Mouse (Mus musculus) myocyte (in vitro differentiated cells): ENCODE measurements around the gene Dppa2. TPM values are rescaled to one million over a fixed set of nuclear protein-coding genes. Genes with fewer than 3 reads are reported as not detected.

ENCODE experiments used
- H3K27me3 ChIP-seq: one replicate; pipeline ENCODE4 v1.6.1; 2011; ENCODE audit not compliant: control insufficient read depth, insufficient read depth, insufficient read length
- H3K36me3 ChIP-seq: one replicate; pipeline ENCODE4 v1.6.1; 2011; ENCODE audit not compliant: control insufficient read depth, insufficient read depth
- H3K4me2 ChIP-seq: one replicate; pipeline ENCODE4 v1.6.1; 2011; ENCODE audit warnings: low read depth, control low read depth
- H3K4me3 ChIP-seq: one replicate; pipeline ENCODE4 v1.5.1; 2011; ENCODE audit warnings: mild to moderate bottlenecking, control low read depth, moderate library complexity
- H3K79me2 ChIP-seq: one replicate; pipeline ENCODE4 v1.6.1; 2011; ENCODE audit not compliant: control insufficient read depth, insufficient read depth
- H3ac ChIP-seq: one replicate; pipeline ENCODE4 v1.6.1; 2011; ENCODE audit not compliant: control insufficient read depth, insufficient read length
- CEBPB ChIP-seq: IDR thresholded peaks from 2 replicates; pipeline ENCODE4 v1.6.1; 2011; ENCODE audit warnings: mild to moderate bottlenecking, moderate library complexity; ENCODE audit not compliant: poor library complexity, insufficient read depth, severe bottlenecking
- E2F4 ChIP-seq: IDR thresholded peaks from one replicate; pipeline ENCODE4 v1.6.1; 2011; ENCODE audit warnings: mild to moderate bottlenecking, control low read depth, moderate library complexity; ENCODE audit not compliant: insufficient read depth
- MAX ChIP-seq: IDR thresholded peaks from one replicate; pipeline ENCODE4 v1.6.1; 2011; ENCODE audit warnings: low read depth, mild to moderate bottlenecking, control low read depth
- MYOD1 ChIP-seq, 3 experiments: IDR thresholded peaks; one replicate each; pipeline ENCODE4 v1.6.1; 2011; ENCODE audit warnings: control low read depth in 2 of 3, low read depth in 2 of 3, mild to moderate bottlenecking in 2 of 3, moderate library complexity in 1 of 3; ENCODE audit not compliant: insufficient read length in 2 of 3, control insufficient read depth in 1 of 3
- MYOG ChIP-seq, 3 experiments: IDR thresholded peaks; one replicate each; pipeline ENCODE4 v1.6.1; 2011; ENCODE audit warnings: control low read depth in 2 of 3, low read depth in 2 of 3, mild to moderate bottlenecking in 2 of 3; ENCODE audit not compliant: insufficient read length in 2 of 3, control insufficient read depth in 1 of 3, insufficient read depth in 1 of 3
- POLR2A ChIP-seq: IDR thresholded peaks from one replicate; pipeline ENCODE4 v1.6.1; 2011; ENCODE audit warnings: low read depth, mild to moderate bottlenecking, control low read depth, moderate library complexity; ENCODE audit not compliant: insufficient read length
- POLR2AphosphoS2 ChIP-seq: IDR thresholded peaks from one replicate; pipeline ENCODE4 v1.6.1; 2011; ENCODE audit warnings: low read depth, control low read depth; ENCODE audit not compliant: insufficient read length
- REST ChIP-seq: IDR thresholded peaks from one replicate; pipeline ENCODE4 v1.6.1; 2011; ENCODE audit warnings: mild to moderate bottlenecking, control low read depth, moderate library complexity; ENCODE audit not compliant: insufficient read depth, insufficient read length
- SRF ChIP-seq: IDR thresholded peaks from one replicate; pipeline ENCODE4 v1.6.1; 2011; ENCODE audit warnings: low read depth; ENCODE audit not compliant: control insufficient read depth, insufficient read length
- TCF12 ChIP-seq: IDR thresholded peaks from one replicate; pipeline ENCODE4 v1.6.1; 2011; ENCODE audit warnings: mild to moderate bottlenecking, control low read depth; ENCODE audit not compliant: poor library complexity, insufficient read depth, severe bottlenecking
- TCF3 ChIP-seq: IDR thresholded peaks from one replicate; pipeline ENCODE4 v1.6.1; 2011; ENCODE audit warnings: low read depth, control low read depth; ENCODE audit not compliant: insufficient read length
- USF1 ChIP-seq: IDR thresholded peaks from one replicate; pipeline ENCODE4 v1.6.1; 2011; ENCODE audit warnings: low read depth, mild to moderate bottlenecking, control low read depth, moderate library complexity
- polyA plus RNA-seq: library from polyadenylated mRNA; unstranded; fragments of >200 nt; fragmentation: generic; extraction: Trizol; gene quantifications from one replicate; pipeline ENCODE4 v1.2.1, GENCODE M21; 2012; ENCODE audit warnings: missing spikeins

Gene Dppa2
- polyA plus RNA-seq, 1 experiment: 0.14 TPM

GRCm38 (mm10) chr16:48276940-48277339 lies 26.8 kb upstream of the Dppa2 start:
- Histone ChIP-seq H3K36me3 (no peaks in the 10 kb centered on the region), H3K79me2 (no peaks in the 10 kb centered on the region), H3K4me3 (no peak overlapping the region), H3ac (no peak overlapping the region), H3K4me2 (no peak overlapping the region), H3K27me3 (no peaks in the 10 kb centered on the region)
- TF ChIP-seq SRF: no peak
- TF ChIP-seq TCF12: no peak
- no peak for TF ChIP-seq POLR2A
- no peak for TF ChIP-seq MYOD1 (IDR thresholded peaks at IDR 0.05; ENCODE audit: control insufficient read depth in 1 of 3, insufficient read length in 2 of 3, low read depth in 2 of 3)
- no peak for TF ChIP-seq MYOG (IDR thresholded peaks at IDR 0.05; ENCODE audit: control insufficient read depth in 1 of 3, insufficient read depth in 1 of 3, insufficient read length in 2 of 3, low read depth in 2 of 3)
- no peak for TF ChIP-seq CEBPB
- no peak for TF ChIP-seq MAX
- no peak for TF ChIP-seq TCF3
- no peak for TF ChIP-seq REST
- TF ChIP-seq USF1: no peak
- TF ChIP-seq E2F4: no peak
- TF ChIP-seq POLR2AphosphoS2: no peak

DNA sequence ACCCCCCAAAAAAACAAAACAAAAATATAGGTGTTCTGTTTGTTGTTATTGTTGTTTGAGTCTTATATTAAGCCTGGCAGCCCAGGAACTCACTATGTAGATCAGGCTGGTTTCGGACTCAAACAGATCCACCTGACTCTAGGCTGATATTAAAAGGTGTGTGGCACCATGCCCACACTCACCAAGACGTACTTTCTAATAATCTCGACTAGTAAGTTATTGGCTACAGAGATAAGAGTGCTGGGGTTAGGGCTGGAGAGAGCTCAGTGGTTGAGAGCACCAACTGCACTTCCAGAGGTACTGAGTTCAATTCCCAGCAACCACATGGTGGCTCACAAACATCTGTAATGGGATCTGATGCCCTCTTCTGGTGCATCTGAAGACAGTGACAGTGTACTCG lies 22.8 kb upstream of the Dppa2 start:
- H3ac ChIP-seq: no peak overlapping the region
- H3K4me3 ChIP-seq: no peak overlapping the region
- no peaks in the 10 kb centered on the region for H3K79me2 ChIP-seq
- no peaks in the 10 kb centered on the region for H3K27me3 ChIP-seq
- TF ChIP-seq MAX (no peak), TCF3 (no peak), USF1 (no peak), TCF12 (no peak), SRF (no peak), E2F4 (no peak), REST (no peak), CEBPB (no peak), POLR2A (no peak)
- no peak overlapping the region for H3K4me2 ChIP-seq
- no peaks in the 10 kb centered on the region for H3K36me3 ChIP-seq

DNA sequence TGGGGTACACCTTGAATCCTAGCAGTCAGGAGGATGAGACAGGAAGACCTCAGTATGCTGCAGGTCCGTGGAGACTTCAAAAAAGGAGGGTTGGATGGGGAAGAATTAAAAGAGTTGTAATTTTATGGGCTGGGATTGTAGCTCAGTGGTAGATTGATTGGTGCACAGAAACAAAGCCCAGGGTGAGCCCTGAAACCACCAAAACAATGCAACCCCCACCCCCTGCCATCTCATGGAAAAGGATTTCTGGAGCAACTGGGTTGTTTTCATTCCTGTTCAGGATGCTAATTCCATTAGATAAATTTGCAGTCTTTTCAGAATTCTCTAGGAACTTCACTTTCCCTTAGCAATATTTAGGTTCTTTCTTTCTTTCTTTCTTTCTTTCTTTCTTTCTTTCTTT lies 20.9 kb upstream of the Dppa2 start:
- H3K27me3 ChIP-seq: no peaks in the 10 kb centered on the region
- no peaks in the 10 kb centered on the region for H3K36me3 ChIP-seq

DNA sequence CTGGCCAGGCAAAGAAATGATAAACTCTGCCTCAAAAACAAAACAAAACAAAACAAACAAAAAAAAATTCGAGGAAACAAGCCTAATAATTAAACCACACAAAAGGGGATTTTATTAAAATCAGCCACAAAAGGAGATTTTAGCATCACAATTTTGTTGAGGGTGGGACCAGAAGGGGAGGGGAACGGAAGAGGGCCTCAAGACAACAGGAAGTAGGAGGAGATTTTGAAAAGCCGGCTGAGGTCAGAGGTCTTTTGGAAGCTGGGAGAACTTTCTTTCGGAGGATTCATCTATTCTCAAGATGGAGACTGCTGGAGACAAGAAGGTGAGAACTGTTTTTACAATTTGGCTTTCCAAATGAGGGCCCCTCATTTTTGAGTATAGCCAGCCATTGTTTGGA lies 20.2 kb upstream of the Dppa2 start, which contains the start of gene Dppa4:
Gene Dppa4 (plus strand): TSS at position 217 of the 400 bp plus-strand sequence.
- TF ChIP-seq TCF3 (no peak), CEBPB (no peak), MYOD1 (IDR thresholded peaks at IDR 0.05; ENCODE audit: control insufficient read depth in 1 of 3, insufficient read length in 2 of 3, low read depth in 2 of 3) (no peak), SRF (no peak), POLR2AphosphoS2 (no peak), TCF12 (no peak), MAX (no peak), E2F4 (no peak), USF1 (no peak), POLR2A (no peak), REST (no peak), MYOG (IDR thresholded peaks at IDR 0.05; ENCODE audit: control insufficient read depth in 1 of 3, insufficient read depth in 1 of 3, insufficient read length in 2 of 3, low read depth in 2 of 3) (no peak)
- no peak within 1 kb of the TSS for H3ac ChIP-seq

More for the DNA sequence above, 20.9 kb upstream of the Dppa2 start:
- Histone ChIP-seq H3K79me2 (no peaks in the 10 kb centered on the region), H3ac (no peak overlapping the region), H3K4me2 (no peak overlapping the region), H3K4me3 (no peak overlapping the region)
- TF ChIP-seq REST (no peak), MAX (no peak), TCF3 (no peak), E2F4 (no peak), MYOG (IDR thresholded peaks at IDR 0.05; ENCODE audit: control insufficient read depth in 1 of 3, insufficient read depth in 1 of 3, insufficient read length in 2 of 3, low read depth in 2 of 3) (no peak), SRF (no peak), CEBPB (no peak), POLR2A (no peak), TCF12 (no peak), POLR2AphosphoS2 (no peak), MYOD1 (IDR thresholded peaks at IDR 0.05; ENCODE audit: control insufficient read depth in 1 of 3, insufficient read length in 2 of 3, low read depth in 2 of 3) (no peak), USF1 (no peak)

More for the DNA sequence above, 20.2 kb upstream of the Dppa2 start, which contains the start of gene Dppa4:
- Histone ChIP-seq H3K4me3 (no peak within 1 kb of the TSS), H3K79me2 (no peaks in the 10 kb centered on the region), H3K36me3 (no peaks in the 10 kb centered on the region), H3K4me2 (no peak within 1 kb of the TSS), H3K27me3 (no peaks in the 10 kb centered on the region)
